Mouse (Mus musculus): ENCODE results near the gene Mrtfa. TPM values are rescaled to one million over a fixed set of nuclear protein-coding genes. Genes with fewer than 3 reads are reported as not detected.

The Mrtfa gene
- total RNA-seq, 2 experiments from 2014 or later: 54.1 to 55.7 TPM

- DNase-seq (ENCODE audit: low spot score in 2 of 2): no peak
Measured at GRCm38 (mm10) chr15:81070470-81070869, 120.1 kb downstream of the Mrtfa start.

- no peak for DNase-seq (ENCODE audit: low spot score in 2 of 2)
Measured at GRCm38 (mm10) chr15:81068641-81069381, 121.7 kb downstream of the Mrtfa start.

DNA sequence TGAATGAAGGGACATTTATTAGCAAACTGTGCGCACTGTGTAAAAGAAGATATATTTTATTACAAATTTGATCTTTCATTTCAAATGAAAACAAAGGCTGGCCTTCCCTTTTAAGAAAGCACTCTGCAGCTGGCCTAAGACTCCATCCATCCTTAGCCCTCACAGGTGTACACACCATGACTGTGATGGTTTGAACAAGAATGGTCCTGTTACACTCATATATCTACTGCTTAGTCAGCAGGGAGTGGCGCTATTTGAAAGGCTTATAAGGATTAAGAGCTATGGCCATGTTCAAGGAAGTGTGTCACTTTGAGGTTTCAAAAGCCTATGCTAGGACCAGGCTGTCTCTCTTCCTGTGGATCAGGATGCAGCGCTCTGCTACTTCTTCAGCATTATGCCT lies 122.8 kb downstream of the Mrtfa start:
- no peak for DNase-seq (ENCODE audit: low spot score in 2 of 2)

DNA sequence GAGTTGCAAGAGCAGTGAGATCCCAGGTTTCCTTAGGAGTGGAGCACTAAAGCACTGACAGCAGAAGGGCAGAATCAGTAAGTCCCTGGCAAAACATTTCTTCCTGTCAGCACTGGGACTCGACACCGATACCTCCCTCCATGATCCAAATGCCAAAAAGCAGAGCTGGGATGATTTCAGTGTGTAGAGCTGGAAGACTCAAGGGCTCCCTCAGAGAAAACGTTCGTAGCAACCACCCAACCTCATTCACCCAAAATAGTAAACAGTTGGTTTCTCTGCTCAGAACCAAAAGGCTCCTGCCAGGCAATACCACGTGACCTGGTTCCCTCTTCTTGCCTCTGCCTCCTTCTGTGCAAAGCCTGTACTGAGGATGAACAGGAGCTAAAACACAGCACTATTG lies 123.6 kb downstream of the Mrtfa start:
- DNase-seq (ENCODE audit: low spot score in 2 of 2): peak in 1 of 2 experiments; percentile 20

DNA sequence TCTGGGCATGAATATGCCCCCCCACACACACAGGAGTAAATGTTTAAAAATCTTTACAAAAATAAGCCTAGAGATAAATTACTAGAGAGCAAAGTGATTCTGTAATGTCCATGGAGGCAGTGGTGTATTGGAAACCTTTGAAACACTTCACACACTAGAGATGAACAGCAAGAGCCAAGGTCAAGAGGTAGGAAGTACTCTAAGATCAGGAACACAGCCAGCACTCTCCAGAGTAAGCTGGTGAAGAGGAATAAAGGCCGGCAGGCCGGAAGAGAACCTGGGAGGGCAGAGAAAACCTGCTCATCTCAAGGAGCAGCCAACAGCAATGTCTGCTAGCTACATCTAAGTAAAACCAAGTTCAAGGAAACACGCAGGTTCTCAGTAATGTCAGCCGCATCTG lies 125.9 kb downstream of the Mrtfa start:
- DNase-seq (ENCODE audit: low spot score in 2 of 2): no peak

DNA sequence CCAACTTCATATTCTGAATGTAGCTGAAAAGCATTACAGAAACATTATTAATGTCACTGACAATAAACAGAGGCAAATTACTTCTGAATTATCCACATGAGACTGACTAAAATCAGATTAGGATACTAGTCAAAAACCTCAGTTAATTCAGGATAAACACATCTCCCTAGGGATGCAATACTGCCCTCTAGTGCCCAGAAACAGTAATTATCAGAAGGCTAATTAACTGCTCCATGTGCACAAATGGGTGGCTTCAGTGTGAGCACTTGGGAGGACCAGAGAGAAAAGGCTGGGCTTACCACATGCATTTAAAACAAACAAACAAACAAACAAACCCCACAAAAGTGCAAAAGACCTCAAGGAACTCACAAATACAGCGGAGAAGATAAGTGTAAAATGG lies 126.4 kb downstream of the Mrtfa start:
- DNase-seq (ENCODE audit: low spot score in 2 of 2): no peak

- peak in 1 of 2 experiments; percentile 40 for DNase-seq (ENCODE audit: low spot score in 2 of 2)
Measured at GRCm38 (mm10) chr15:81062616-81063015, 127.9 kb downstream of the Mrtfa start.

DNA sequence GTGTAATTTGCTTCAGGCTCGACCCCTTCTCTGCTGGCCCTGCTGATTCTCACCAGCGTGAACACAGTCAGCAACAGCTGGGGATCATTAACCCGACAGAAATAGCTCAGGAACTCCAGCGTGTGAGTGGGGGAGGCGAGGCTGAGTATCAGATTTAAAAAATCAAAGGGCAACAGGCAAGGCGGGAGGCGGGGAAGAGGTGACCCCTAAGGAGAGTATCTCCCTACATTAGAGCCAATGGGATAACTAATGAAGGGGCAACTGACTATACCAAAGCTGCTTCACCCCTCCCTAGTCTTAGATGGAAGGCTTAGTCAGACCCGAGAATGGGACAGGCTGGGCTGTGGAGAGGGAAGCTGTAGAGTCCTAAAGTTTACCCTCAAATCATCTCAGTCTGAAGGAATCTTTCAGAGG lies 128.4 kb downstream of the Mrtfa start:
- DNase-seq (ENCODE audit: low spot score in 2 of 2): peak in 1 of 2 experiments; percentile 43

DNA sequence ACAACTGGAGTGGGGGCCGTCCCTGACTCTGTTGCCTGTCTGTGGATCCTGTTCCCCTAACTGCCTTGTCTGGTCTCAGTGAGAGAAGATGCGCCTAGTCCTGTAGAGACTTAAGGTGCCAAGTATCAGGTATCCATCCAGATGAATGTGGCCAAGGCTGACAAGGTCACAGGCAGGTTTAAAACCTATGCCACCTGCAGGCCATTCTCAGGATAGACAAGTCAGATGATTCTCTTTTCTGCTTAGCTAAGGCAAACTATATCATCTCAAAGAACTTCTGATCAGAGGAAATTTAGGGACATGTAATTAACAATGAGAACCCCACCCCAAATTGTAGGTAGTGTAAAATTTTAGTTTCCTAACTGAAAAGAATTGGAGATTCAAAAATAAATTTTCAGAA lies 129.6 kb downstream of the Mrtfa start:
- DNase-seq (ENCODE audit: low spot score in 2 of 2): no peak

- no peak for DNase-seq (ENCODE audit: low spot score in 2 of 2)
Measured at GRCm38 (mm10) chr15:81057736-81058135, 132.8 kb downstream of the Mrtfa start.

DNA sequence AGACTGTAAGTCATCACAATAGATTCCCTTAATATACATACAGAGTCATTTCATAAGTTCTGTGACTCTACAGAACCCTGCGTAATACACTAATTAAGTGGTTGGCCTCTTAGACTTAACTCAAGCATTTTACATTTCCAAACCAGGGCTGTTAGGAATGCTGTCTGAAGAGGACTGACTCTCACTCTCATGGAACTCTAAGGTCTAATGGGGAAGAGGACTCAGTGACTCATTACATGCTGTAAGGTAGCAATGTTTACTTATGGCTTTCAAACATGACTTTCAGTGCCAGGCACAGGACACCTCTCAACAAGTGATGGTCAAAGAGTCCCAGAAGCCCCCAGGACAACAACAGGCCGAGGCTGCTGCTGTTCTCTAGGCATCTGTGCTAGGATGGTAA lies 135.1 kb downstream of the Mrtfa start:
- DNase-seq (ENCODE audit: low spot score in 2 of 2): no peak

- no peak for DNase-seq (ENCODE audit: low spot score in 2 of 2)
Measured at GRCm38 (mm10) chr15:81052491-81052890, 138.1 kb downstream of the Mrtfa start.

GRCm38 (mm10) chr15:81050488-81050887 lies 140.1 kb downstream of the Mrtfa start:
- no peak for DNase-seq (ENCODE audit: low spot score in 2 of 2)

DNA sequence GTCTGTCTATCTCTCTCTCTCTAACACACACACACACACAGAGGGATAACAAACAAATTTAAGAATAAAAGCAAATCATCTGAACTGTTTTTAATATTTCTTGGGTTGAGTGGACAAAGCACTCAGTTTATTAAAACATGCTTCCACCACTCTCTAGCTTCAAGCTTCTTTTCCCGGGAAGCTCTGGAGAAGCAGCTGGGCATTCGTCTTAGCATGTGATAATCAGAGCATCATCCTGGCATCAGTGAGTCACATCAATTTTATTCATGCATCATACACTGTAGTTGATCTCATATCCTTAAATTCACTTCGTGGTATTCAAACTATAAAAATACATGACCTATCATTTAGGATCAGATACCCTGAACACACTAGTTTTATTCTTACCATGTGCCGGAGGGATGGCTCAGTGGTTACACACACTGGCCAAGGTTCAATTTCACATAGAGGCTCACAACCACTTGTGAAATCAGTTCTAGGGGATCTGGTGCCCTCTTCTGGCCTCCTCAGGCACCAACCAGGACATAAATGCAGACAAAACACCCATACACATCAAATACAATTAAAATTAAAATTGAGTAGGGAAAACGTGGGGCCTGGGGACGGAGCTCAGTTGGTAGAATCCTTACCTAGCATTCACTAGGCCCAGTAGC lies 141.0 kb downstream of the Mrtfa start:
- no peak for DNase-seq (ENCODE audit: low spot score in 2 of 2)

DNA sequence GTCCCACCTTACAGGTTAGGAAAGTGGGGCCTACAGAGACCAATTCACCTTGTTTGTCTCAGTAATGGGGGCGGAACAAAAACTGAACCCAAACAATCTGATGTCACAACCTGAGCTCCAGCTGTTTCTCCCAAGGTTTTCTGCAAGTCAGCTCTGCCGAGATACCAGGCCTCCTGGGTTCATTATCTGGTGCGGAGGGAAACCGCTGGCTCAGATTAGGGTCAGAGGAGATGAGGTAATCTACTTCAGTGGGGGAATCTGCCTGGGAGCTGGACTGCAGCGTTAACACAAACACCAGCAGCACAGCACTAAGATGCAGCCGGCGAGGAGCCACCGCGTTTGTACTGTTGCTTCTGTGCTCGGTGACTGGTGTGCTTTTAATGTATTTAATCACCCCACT lies 143.1 kb downstream of the Mrtfa start:
- no peak for DNase-seq (ENCODE audit: low spot score in 2 of 2)

- no peak for DNase-seq (ENCODE audit: low spot score in 2 of 2)
Measured at GRCm38 (mm10) chr15:81046061-81046460, 144.5 kb downstream of the Mrtfa start.

- DNase-seq (ENCODE audit: low spot score in 2 of 2): no peak
Measured at GRCm38 (mm10) chr15:81045336-81045735, 145.2 kb downstream of the Mrtfa start.

- no peak for DNase-seq (ENCODE audit: low spot score in 2 of 2)
Measured at GRCm38 (mm10) chr15:81044446-81044845, 146.1 kb downstream of the Mrtfa start.

GRCm38 (mm10) chr15:81042276-81042931 lies 148.2 kb downstream of the Mrtfa start:
- DNase-seq (ENCODE audit: low spot score in 2 of 2): peak in 1 of 2 experiments; percentile 54

- DNase-seq (ENCODE audit: low spot score in 2 of 2): no peak
Measured at GRCm38 (mm10) chr15:81041767-81042166, 148.8 kb downstream of the Mrtfa start.

GRCm38 (mm10) chr15:81038419-81038818 lies 152.1 kb downstream of the Mrtfa start:
- no peak for DNase-seq (ENCODE audit: low spot score in 2 of 2)
